Mouse (Mus musculus) stomach, postnatal 0 days (tissue): ENCODE data around the gene Axin1.

Experiments used
- CTCF ChIP-seq: IDR thresholded peaks from 2 replicates; pipeline ENCODE4 v1.5.1; 2016; ENCODE audit warnings: antibody characterized with exemption, low read depth, mild to moderate bottlenecking, moderate library complexity
- EP300 ChIP-seq: optimal IDR thresholded peaks from 2 replicates; pipeline ENCODE3; 2016; ENCODE audit warnings: antibody characterized with exemption

DNA sequence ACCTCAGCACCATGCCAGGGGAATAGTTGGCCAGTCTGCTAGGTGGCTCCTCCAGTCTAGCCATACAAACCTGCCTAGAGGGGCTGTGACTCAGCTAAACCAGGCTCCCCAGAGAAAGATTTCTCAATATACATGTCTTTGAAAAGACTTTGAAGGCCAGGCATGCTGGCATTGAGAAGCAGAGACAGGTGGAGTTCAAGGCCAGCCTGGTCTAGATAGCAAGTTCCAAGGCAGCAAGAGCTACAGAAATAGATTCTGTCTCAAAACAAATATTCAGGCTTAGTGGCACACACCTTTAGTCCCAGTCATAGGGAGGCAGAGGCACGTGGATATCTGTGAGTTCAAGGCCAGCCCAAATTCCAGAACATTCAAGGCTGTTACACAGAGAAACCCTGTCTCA is 67.9 kb downstream of the Axin1 start:
- no peak for TF ChIP-seq CTCF
- no peak for TF ChIP-seq EP300
